Mouse (Mus musculus): ENCODE measurements at regions not wholly inside any gene's neighbourhood (a gene's known extent, or its start where the extent isn't known, plus 50 kb on each side); places are given as distances from the start of the nearest gene placed in this dataset.
"Not testable (repeated sequence)": the region's sequence is repeated elsewhere in the genome, so short reads cannot be mapped to it uniquely, and the experiment has no call there.

DNA sequence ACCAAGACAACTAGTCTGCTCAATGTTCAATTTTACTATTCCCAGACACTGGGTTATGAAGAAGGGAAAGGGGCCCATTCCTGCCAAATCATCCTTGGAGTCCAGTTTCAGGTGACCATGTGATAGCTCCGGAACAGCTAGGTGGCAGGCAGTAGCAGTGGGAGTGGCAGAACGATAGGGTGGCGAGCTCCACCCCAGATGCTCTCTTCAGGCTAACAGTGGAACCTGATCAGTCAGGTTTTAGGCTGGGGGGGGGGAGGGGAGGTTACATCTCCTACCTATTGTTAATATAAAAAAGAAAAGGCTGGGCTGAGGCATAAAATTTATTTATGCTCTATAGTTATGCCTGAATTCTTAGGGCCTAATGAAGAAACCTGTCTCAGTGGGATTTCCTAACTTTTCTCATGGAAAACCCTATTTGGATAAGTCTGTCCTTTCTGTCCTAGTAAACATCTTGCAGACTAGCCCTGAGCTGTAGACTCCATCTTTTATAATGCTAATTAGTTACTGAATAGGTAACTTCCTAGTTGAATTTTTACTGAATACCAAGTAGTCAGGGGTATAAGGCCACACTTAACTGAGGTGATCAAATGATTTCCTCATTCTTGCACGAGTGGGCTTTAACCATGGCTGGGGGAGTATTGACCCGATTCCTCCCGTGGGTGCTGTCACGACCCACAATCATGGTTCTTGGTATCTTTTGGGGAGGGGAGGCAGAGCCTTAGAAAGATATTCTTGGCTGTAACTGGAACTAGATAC lies 223.2 kb upstream of the Ell2 start:
- not testable (repeated sequence) for DNase-seq (ENCODE audit: low read depth)

DNA sequence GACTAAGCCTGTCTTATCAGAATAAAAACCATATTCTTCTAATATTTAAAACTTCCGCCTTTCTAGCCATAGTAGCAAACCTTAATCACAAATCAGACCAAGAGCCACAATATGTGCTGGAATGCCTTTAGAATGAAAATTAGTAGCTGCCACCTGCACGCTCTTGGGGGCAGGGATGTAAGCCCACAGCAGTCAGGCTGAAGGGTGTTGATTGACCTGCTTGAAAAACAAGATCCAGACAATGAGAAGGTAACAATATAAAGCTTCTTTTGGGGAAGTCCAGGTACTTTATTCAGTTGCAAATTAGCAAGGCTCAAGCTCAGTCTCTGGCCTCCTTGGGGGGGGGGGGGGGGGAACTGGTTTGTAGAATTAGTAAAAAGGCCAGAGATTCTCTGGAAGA lies 222.3 kb upstream of the Ell2 start:
- DNase-seq (ENCODE audit: low read depth): not testable (repeated sequence)

DNA sequence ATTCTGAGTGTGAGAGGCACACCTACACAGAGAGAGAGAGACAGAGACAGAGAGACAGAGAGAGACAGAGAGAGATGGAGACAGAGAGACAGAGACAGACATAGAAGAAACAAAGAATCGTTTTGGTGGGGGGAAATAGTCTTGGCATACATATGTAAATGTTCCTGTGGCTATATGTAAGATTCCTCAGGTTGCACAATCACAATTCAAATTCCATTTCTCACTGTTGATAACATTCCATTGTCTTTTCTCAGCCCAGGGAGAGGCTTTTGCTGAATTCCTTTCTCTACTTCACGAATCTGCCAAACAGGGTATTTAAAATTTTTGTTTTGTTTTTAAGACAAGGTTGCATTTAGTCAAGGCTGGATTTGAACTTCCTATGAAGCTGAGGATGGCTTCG lies 205.0 kb upstream of the Ell2 start:
- no peak for DNase-seq (ENCODE audit: low read depth)

DNA sequence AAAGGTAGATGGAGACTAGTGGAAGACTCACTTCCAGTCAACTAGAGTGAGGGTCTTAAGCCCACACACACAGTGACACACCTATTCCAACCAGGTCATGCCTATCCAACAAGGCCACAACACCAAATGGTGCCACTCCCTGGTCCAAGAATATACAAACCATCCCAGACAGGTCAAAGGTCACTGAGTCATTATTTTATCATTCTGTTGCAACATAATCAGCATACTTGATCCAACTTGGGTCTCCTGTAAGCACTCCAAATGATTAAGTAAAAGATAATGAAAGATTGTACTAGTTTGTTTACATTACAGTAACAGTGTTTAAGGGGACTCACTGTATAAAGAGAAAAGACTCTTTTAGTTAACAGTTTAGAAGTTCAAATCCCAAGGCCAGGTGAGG lies 203.2 kb upstream of the Ell2 start:
- no peak for DNase-seq (ENCODE audit: low read depth)

DNA sequence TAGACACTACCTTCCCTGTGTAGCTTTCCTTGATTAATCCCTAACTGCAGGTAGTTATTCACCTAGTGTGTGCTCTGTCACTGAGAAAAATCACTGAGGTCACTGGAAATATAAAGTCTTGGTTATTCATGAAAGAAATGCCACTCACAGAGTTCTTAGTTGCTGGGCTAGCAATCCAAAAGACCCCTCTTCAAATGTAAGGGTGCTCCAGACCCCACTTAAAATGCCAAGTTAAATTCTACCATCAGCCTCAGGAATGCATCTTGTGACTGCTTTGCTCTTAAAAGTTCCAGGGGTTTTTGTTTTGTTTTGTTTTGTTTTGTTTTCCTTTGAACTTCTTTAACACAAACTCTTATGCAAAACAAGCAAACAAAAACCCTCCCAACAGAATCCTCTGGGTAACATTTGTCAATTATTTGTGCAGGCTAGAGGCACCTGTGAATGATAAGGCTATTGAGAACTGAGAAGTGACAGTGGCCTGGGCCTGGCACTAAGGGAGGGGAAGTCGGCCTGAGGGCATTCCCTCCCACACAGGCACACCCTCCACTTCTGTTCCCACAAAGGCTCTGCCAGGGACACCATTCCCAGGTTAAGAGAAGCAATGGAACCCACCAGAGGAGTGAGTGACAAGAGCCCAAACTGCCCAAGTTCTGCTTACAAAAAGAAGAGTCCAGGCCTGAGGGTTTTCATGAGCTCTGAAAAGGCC lies 192.1 kb upstream of the Ell2 start:
- DNase-seq (ENCODE audit: low read depth): no peak

- no peak for DNase-seq (ENCODE audit: low read depth)
These were observed 183.0 kb upstream of the Ell2 start for GRCm38 (mm10) chr13:75523293-75524278.

- DNase-seq (ENCODE audit: low read depth): no peak
These were observed 182.1 kb upstream of the Ell2 start for GRCm38 (mm10) chr13:75524481-75524880.

GRCm38 (mm10) chr13:75531566-75531965 lies 175.0 kb upstream of the Ell2 start:
- no peak for DNase-seq (ENCODE audit: low read depth)

- no peak for DNase-seq (ENCODE audit: low read depth)
These were observed 165.1 kb upstream of the Ell2 start for GRCm38 (mm10) chr13:75541446-75541845.

GRCm38 (mm10) chr13:75542253-75542945 lies 164.2 kb upstream of the Ell2 start:
- DNase-seq (ENCODE audit: low read depth): peak; percentile 66

- DNase-seq (ENCODE audit: low read depth): no peak
These were observed 163.6 kb upstream of the Ell2 start for GRCm38 (mm10) chr13:75542946-75543327.

DNA sequence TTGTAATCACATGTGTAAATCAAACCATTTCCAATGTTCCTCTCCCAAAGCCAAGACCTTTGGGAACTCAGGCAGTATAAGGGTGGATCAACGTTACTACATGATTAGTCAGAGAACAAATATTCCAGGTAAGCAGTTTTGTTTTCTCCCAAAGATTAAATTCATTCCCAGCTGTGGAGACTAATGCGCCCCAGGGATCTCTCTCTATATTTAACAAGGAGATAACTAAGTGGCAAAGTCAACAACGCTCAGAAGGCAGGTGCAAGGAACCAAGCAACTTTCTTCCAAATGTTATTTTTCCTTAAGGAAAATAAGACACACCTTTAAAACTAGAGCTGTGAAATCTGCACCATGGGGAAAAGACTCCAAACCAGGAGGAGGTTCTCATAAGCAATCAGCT lies 163.0 kb upstream of the Ell2 start:
- DNase-seq (ENCODE audit: low read depth): no peak

DNA sequence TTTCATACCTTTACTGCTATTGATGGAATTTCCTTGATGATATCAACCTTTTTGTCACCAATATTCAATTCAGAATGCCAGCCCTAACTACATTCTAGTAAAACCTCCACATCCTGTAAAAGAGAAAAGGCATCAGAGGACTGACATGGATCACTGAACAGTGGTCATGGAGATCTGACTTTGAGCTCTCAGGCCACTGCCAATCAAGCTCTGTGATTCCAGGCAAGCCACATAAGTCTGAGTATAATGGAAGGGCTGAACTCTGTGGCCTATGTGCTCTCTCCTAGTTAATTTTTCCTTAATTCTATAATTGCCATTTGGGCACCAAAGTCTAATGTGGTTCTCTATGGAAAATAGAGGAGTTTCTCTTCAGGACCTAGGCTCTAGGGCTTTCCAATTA lies 161.8 kb upstream of the Ell2 start:
- DNase-seq (ENCODE audit: low read depth): no peak

GRCm38 (mm10) chr13:75547791-75548190 lies 158.8 kb upstream of the Ell2 start:
- no peak for DNase-seq (ENCODE audit: low read depth)

DNA sequence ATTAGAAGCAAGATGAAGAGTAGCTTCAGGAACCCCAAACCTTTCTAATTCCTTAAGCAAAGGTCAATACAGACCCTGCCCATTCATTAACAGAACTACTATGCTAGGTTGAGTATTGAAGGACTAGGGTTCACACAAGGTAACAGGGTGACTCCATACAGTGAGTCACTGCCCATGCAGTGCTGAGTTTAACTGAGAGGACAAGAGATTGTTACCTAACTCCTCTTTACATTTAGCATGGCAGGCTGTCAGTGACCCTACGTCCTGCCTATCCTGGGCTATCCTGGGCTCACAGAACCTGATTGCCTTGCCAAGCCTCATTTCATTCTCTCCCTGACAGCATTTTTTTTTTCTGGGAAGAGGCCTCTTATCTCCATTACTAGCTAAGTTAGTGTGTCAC lies 127.6 kb upstream of the Ell2 start:
- DNase-seq (ENCODE audit: low read depth): no peak

GRCm38 (mm10) chr13:75590836-75591235 lies 115.7 kb upstream of the Ell2 start:
- peak; percentile 16 for DNase-seq (ENCODE audit: low read depth)

GRCm38 (mm10) chr13:75596856-75597255 lies 109.7 kb upstream of the Ell2 start:
- no peak for DNase-seq (ENCODE audit: low read depth)

GRCm38 (mm10) chr13:75598186-75598585 lies 108.4 kb upstream of the Ell2 start:
- DNase-seq (ENCODE audit: low read depth): no peak

DNA sequence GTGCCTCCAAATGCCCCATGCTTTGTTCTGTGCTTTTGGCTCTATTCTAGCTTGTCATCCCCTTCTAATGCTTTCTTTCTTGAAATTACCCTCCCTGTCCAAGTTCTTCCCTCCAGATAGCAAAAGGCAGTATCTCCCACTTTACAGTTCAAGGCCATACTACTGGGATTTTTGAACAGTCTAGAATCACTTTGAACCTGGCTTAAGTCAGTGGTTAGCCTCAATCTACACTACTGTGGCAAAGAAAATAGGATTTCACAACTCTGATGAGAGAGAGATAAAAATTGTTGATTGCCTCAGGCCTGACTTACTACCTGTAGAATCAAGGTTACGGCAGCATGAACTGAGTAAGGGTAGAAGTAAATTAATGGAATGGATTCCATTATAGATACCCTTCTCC lies 107.9 kb upstream of the Ell2 start:
- peak; percentile 44 for DNase-seq (ENCODE audit: low read depth)

DNA sequence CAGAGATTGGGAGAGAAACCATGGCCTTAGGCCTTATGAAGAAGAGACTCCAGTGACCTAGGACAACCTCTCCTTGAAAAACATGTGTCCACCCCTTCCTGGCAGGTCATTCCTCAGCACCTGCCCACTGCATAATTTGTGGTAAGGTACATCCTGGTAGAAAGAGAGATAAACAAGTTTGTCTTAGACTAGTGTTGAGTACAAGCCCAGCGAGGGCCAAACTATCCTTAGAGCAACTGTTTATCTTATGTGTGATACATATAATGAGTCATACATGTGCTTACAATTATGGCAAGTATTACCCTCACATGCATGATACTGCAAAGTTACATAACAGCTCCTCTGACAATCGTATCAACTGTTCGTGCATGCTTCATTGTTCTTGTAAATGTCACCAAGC lies 83.3 kb upstream of the Ell2 start:
- DNase-seq (ENCODE audit: low read depth): no peak

- no peak for DNase-seq (ENCODE audit: low read depth)
These were observed 79.2 kb upstream of the Ell2 start for GRCm38 (mm10) chr13:75627405-75627804.

GRCm38 (mm10) chr13:75631048-75631447 lies 75.5 kb upstream of the Ell2 start:
- no peak for DNase-seq (ENCODE audit: low read depth)

All from gonadal fat pad, adult 2 months (tissue).